Mouse (Mus musculus): Measurements from ENCODE around the gene Pif1.

The Pif1 gene

GRCm38 (mm10) chr9:65589091-65589490, 2.1 kb downstream of the Pif1 start:
- intact Hi-C loops (cut with DNase I): loop anchor here (10.0 kb wide), 1 partner anchor 154 kb away; the partner anchor contains the start of gene Mtfmt

- intact Hi-C loops (cut with DNase I): no loop called here
Measured at GRCm38 (mm10) chr9:65592721-65593120, 5.8 kb downstream of the Pif1 start.

DNA sequence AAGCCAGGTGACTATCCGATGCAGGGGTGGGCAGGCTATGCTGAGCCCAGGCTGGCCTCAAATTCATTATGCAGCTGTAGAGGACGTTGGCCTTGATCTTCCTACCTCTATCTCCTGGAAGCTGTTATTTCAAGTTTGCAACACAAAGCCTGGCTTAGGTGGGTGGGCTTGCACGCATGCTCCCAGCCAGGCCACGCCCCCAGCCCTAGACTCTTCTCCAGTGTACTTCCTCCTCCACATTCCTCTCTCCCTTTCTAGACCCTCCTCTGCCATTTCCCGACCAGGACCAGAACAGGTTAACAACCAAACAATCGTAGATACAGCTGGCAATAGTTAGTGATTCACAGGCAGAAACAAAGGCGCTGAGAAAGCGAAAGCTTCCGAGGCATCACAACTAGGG, 6.6 kb downstream of the Pif1 start:
- intact Hi-C loops (cut with DNase I): no loop called here

GRCm38 (mm10) chr9:65598765-65599249, 11.8 kb downstream of the Pif1 start:
- intact Hi-C loops (cut with DNase I): no loop called here

DNA sequence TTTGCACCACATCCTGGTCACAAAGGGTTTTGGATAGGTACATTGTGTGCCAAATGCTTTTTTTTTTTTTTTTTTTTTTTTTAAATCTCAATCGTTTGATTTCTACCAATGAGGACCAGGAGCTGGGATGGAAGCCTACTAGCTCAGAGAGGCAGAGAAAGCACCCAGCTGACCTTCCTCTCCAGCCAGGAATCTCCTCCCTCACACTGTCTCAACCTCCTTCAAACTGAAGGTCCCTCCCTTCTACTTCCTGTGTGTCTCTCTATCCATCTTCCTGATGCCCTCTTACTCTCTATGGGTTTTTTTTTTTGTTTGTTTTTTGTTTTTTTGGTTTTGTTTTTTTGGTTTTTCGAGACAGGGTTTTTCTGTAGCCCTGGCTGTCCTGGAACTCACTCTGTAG, 14.0 kb downstream of the Pif1 start:
- intact Hi-C loops (cut with DNase I): loop anchor here (5.0 kb wide), 1 partner anchor 251 kb away; no protein-coding TSS in a partner anchor

DNA sequence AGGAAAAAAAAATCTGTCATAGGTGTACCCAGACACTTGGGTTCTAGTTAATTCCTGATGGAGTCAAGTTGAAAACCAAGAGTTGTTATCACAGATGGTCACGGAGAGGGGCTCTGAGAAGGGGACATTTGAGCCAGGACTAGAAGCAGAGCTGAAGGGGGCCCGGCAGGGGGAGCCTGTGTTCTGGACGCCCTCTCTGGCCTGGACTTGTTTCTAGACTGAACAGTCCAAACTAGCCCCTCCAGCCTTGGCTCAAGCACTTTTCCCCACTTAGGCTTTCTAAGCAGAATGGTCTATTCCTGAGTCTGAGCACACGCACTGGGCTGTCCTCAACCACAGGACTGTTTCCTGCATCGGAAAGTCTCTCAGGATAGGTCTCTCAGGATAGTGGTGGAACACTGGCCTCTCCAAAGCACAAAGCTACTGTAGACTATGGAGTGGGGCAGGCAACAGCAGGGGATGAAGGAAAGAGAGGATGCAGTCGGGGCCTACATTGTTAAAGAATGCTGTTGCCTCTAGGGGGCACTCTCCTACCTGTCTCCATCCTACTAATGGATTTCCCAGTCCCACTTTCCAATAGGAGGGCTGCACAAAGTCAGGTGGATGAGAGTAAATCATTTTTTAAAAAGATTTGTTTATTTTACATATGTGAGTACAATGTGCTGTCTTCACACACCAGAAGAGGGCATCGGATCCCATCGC, 16.6 kb downstream of the Pif1 start:
- intact Hi-C loops (cut with DNase I): loop anchor here (5.0 kb wide), 1 partner anchor 249 kb away; no protein-coding TSS in a partner anchor

- intact Hi-C loops (cut with DNase I): loop anchor here (1.0 kb wide), 1 partner anchor 59 kb away; no protein-coding TSS in a partner anchor
Measured at GRCm38 (mm10) chr9:65605471-65606136, 18.6 kb downstream of the Pif1 start.

GRCm38 (mm10) chr9:65606321-65607109, 19.6 kb downstream of the Pif1 start:
- intact Hi-C loops (cut with DNase I): no loop called here

GRCm38 (mm10) chr9:65607120-65607519, 20.2 kb downstream of the Pif1 start:
- intact Hi-C loops (cut with DNase I): no loop called here

GRCm38 (mm10) chr9:65611969-65612486, 25.1 kb downstream of the Pif1 start:
- intact Hi-C loops (cut with DNase I): no loop called here

- intact Hi-C loops (cut with DNase I): no loop called here
Measured at GRCm38 (mm10) chr9:65613098-65613497, 26.1 kb downstream of the Pif1 start.

DNA sequence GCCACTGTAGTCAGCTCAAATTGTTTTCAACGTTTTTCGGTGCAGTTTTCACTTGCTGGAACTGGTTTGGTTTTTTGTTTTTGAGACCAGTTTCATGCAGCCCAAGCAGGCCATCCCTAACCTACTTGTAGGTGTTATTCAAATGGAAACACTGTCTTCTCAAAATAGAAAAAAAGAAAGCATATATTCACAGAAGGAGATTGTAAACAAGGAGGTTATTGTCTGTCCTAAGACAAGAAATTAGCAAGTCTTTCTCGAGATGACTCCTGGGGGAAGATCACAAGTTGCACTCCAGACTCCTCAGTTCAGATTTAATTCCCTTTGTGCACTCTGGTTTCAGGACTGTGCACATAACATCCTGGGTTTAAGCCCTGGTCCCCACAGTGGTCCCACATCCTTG, 32.4 kb downstream of the Pif1 start:
- intact Hi-C loops (cut with DNase I): no loop called here

- intact Hi-C loops (cut with DNase I): no loop called here
Measured at GRCm38 (mm10) chr9:65621196-65621595, 34.2 kb downstream of the Pif1 start.

GRCm38 (mm10) chr9:65621666-65622065, 34.7 kb downstream of the Pif1 start:
- intact Hi-C loops (cut with DNase I): no loop called here

DNA sequence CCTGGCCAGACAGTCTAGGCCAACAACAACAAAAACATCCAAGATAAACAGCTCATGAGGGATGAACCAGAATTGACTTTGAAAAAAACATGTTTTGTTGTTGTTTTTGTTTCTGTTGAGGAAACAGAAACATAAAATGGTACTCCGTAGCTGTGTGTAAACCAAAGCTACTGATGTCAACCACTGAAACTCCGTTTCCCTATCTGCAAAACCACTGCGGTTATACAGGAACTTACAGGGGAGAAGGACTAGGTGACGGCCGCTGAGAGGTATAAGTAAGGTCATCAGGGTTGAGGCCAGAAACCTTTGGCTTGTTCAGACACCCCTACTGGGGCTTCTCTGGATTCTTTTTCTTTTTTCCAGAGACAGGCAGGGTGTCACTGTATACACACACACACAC, 35.9 kb downstream of the Pif1 start:
- intact Hi-C loops (cut with DNase I): no loop called here

DNA sequence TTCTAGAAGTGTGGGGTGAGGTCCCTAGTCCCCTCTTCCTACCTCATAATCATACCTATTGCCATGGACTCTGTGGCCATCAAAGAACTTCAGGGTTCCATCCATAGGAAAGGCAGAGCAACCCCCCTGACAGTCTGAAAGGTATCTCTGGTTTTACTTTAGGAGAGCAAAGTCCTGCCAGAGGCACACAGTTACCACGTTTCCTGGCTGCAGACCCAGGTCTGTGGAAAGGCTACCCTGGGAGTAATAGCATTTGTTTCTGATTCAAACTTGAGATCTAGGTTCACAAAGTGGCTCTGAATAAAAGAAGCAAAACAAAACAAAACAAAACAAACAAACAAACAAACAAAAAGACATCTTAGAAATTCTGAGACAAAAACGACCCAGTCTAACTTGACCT, 37.3 kb downstream of the Pif1 start:
- intact Hi-C loops (cut with DNase I): no loop called here

DNA sequence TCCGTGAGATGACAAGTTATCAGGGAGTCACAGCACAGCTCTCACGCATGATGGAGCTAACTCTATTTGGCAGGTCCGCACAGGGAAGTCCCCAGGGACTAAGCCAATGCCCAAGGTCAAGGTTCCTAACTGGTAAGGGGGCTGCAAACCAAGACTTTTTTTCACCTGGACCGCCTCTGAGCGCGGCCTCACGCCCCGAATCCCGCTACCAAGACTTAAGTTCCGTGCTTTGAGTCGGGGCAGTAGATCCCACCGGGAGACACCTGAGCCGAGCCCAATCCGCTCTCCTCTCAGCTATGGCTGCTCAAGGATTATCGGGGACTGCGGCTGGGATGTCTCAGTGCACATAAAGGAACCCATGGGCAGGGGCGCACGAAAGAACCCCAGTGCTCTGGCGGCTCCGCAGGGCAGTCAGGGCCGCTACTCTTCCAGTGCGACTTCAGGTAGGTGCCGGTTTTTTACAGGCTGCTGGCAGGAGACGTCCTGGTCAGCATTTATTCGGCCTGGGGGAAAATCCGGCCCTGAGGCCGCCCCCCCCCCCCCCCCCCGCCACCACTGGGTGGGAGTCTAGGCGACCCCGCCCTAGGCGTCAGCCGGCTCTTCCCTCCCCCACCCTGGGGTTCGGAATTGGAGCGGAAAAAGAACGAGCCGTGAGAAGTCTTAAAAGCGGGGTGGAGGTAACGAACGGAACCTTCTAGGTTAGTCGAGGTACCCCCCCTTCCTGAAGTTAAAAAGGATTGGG, 42.2 kb downstream of the Pif1 start, which contains the start of gene Rbpms2:
Gene Rbpms2 (plus strand): TSS at position 624 of the 742 bp plus-strand sequence.
- intact Hi-C loops (cut with DNase I): no loop called here

GRCm38 (mm10) chr9:65629767-65630630, 43.0 kb downstream of the Pif1 start:
- intact Hi-C loops (cut with DNase I): loop anchor here (2.0 kb wide), 1 partner anchor 19 kb away; no protein-coding TSS in a partner anchor

DNA sequence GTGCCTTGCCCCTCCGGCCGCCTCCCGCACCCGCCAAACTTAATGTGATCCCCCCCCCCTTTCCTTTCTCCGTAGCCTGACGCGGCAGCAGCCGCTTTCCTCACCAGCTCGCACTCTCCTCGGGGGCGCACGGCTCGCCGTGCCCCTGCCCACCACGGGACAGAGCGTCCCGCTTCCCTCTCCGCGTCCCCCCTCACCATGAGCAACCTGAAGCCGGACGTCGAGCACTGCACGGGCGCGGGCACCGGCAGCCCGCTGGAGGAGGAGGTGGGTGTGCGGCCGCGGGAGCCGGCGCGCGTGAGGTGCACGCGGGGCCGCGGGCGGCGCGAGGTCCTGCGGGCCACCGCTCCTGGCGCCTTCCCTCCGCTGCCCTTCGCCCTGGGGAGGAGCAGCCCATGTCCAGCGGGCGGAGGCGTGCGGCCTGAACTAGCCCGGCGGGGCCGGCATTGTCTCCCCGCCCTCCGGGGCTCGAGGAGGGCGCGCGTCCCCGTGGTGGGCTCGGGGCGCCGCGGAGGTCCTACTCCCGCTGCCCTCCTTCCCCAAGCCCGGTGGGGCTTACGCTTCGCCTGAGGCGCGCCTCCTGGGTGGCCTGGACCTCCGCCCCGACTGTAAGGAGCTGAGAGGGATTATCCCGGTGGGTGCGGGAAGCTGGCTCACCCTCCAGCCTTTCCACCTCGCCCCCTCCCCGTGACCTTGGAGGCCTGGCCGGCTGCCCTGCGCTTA, 43.8 kb downstream of the Pif1 start:
- intact Hi-C loops (cut with DNase I): loop anchor here (2.0 kb wide), 1 partner anchor 18 kb away; no protein-coding TSS in a partner anchor

Data from adrenal gland (tissue).